Mouse (Mus musculus) R1 (cell line): ENCODE results near the gene Ace2.

Experiments used
- DNase-seq: peaks from one replicate; pipeline ENCODE4 v3.0.0-alpha.2; 2018; ENCODE audit warnings: low read depth, low spot score

The Ace2 gene

GRCm38 (mm10) chrX:164179746-164180145, 40.6 kb downstream of the Ace2 start:
- peak; percentile 32 for DNase-seq

GRCm38 (mm10) chrX:164183844-164184243, 44.7 kb downstream of the Ace2 start:
- peak; percentile 60 for DNase-seq

DNA sequence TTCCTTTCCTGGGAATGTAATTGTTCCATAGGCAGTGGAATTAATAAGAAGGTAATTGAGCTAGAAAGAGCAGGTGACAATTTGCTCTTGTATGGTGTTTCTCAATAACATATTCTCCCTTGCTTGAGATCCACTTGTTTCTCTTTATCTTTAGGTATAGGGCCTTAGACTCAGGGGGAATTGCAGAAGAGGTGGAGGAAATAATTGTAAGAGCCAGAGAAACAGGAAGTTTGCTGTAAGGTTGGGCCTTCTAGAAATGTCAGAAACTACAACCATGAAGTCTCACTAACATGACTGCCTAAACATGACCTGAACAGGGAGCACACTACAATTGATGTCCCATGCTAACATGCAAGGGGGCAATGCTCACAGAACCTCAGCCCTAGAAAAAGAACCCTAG, 50.7 kb downstream of the Ace2 start:
- DNase-seq = no peak

DNA sequence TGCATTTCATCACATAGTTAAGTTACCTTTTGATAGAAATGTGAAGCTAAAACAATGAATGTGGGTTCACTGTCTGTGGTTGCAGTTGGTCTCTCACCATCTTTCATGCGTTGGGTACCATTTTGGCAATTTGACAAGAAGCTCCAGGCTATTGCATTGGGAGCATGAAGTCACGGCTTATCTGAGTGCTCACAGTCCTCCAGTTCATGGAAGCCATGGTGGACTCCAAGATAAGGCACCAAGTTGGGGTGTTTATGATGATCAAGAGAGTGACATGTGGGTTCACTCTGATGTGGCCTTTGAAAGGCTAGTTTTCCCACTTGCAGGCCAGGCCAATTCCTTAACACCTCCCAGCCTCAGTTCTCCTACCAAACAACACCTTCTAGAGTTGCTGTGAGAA, 58.5 kb downstream of the Ace2 start:
- DNase-seq = no peak

GRCm38 (mm10) chrX:164200547-164200946, 61.4 kb downstream of the Ace2 start:
- no peak for DNase-seq

- peak; percentile 31 for DNase-seq
Measured at GRCm38 (mm10) chrX:164221989-164222388, 82.9 kb downstream of the Ace2 start.

GRCm38 (mm10) chrX:164233380-164233779, 94.2 kb downstream of the Ace2 start:
- DNase-seq = peak; percentile 1
